Mouse (Mus musculus) heart, embryonic 13.5 days (tissue): ENCODE data around the gene Avpr2. TPM values are rescaled to one million over a fixed set of nuclear protein-coding genes. Genes with fewer than 3 reads are reported as not detected.

Source experiments
- ATAC-seq: fragments of 200-750 bp; cut with Nextera tagmentation; 2 replicates; pipeline ENCODE4 v1.8.0; 2017; ENCODE audit warnings: moderate TSS enrichment; ENCODE audit not compliant: insufficient number of reproducible peaks, low FRiP score, low TSS enrichment; ENCODE audit errors: extremely low read depth
- H3K27ac ChIP-seq: fragments of 300-500 bp; sonication (generic); replicated peaks from 2 replicates; pipeline ENCODE4 v1.5.1; 2015; ENCODE audit warnings: moderate library complexity, mild to moderate bottlenecking, inconsistent platforms
- H3K27me3 ChIP-seq: fragments of 300-500 bp; sonication (generic); replicated peaks from 2 replicates; pipeline ENCODE4 v1.6.1; 2015; ENCODE audit warnings: mild to moderate bottlenecking, inconsistent platforms
- H3K36me3 ChIP-seq: fragments of 300-500 bp; sonication (generic); 2 replicates; pipeline ENCODE4 v1.6.1; 2015; ENCODE audit warnings: mild to moderate bottlenecking, inconsistent platforms
- H3K4me1 ChIP-seq: fragments of 300-500 bp; sonication (generic); 2 replicates; pipeline ENCODE4 v1.6.1; 2015; ENCODE audit warnings: inconsistent platforms
- H3K4me2 ChIP-seq: fragments of 300-500 bp; sonication (generic); 2 replicates; pipeline ENCODE4 v1.6.1; 2015; ENCODE audit warnings: inconsistent platforms, mild to moderate bottlenecking, moderate library complexity
- H3K4me3 ChIP-seq: fragments of 300-500 bp; sonication (generic); 2 replicates; pipeline ENCODE4 v1.5.1; 2015; ENCODE audit warnings: moderate library complexity, mild to moderate bottlenecking, inconsistent platforms
- H3K9ac ChIP-seq: fragments of 300-500 bp; sonication (generic); 2 replicates; pipeline ENCODE4 v1.6.1; 2015; ENCODE audit warnings: inconsistent platforms, mild to moderate bottlenecking, moderate library complexity
- H3K9me3 ChIP-seq: fragments of 300-500 bp; sonication (generic); 2 replicates; pipeline ENCODE4 v1.6.1; 2016; ENCODE audit warnings: inconsistent platforms
- WGBS: fragments of 180-500 bp; shearing (Covaris S2); methylation state at CpG from one replicate; pipeline ENCODE4 v1.1.7; 2015; ENCODE audit warnings: mixed read lengths; 5-methylcytosine and 5-hydroxymethylcytosine counted together
- polyA plus RNA-seq: library from polyadenylated mRNA; unstranded; fragments of >200 nt; fragmentation: Nextera tagmentation; extraction: Ambion mirVana; gene quantifications from 2 replicates; pipeline ENCODE4 v1.2.1, GENCODE M21; 2015

Avpr2 gene
- polyA plus RNA-seq, 1 experiment from 2014 or later, result not detected

DNA sequence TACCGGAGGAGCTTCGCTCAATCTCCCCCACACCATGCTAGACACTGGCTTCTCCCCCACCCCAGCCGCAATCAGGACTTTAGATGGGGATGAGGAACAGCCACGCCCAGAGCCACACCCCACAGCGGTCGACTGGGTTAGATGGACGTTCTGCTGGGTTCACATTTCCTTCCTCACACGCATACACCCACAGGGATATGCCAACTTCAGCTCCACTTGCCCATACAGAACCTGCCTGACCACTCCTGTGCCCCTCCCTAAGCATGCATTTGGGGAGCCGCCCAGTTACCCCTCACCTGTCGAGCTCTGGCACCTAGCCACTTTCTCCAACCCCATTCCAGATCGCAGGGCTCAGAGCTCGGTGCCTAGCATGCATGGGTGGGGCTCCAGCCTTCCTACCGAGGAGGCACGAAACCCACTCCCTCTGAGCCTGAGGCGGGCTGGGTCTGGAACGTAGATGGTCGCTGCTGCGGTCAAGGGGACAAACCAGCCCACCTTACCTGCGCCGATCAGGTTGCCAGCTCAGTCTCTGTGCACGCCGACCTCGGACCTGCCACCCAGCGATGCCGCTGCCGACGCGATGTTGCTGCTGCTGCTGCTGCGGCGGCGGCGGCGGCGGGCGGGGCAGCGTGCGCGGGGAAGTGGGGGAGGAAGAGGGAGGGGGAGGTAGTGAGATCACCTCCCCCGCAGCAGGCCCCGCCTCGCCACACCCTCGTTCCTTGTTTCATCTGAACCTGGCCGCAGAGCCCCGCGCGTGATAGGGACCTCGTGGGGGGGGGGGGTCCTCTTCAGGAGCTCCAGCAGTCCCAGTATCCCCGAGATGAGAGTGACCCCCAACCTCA, 11.5 kb upstream of the Avpr2 start:
- H3K27ac ChIP-seq, result no peak overlapping the region
- peaks cover 62% of the 10 kb centered on the region for H3K27me3 ChIP-seq
- ATAC-seq, result no peak

DNA sequence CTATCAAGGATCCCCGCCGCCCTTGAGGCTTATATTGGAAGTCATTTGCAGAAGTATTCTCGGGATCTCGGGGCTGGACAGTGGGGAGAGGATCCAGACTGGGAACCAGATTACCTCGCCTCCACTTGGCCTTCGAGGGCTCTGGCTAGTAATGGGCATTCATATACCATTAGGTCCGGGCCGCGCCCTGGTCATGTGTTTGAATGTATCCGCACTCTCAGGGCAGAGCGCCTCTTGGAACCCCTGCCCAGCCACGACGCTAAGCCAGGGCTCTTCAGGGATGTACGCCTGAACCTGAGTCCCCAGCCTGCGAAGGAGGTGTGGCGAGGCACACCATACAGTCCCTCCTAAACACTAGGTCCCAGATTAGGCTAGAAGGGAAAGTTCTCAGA, 10.9 kb upstream of the Avpr2 start:
- Histone ChIP-seq H3K4me3 (peak overlapping the region; percentile 50), H3K4me2 (peak overlapping the region; percentile 75), H3K27ac (no peak overlapping the region), H3K4me1 (no peaks in the 10 kb centered on the region), H3K9ac (peak overlapping the region; percentile 58; the same call in 1 of the 2 replicates), H3K9me3 (no peaks in the 10 kb centered on the region), H3K36me3 (no peaks in the 10 kb centered on the region), H3K27me3 (peaks cover 57% of the 10 kb centered on the region)
- 18% methylated on average over 16 of the region's 16 CpGs for WGBS
- ATAC-seq, result no peak

More for the DNA sequence above, 11.5 kb upstream of the Avpr2 start:
- WGBS, result 14% methylated on average over 38 of the region's 48 CpGs
- H3K4me2 ChIP-seq, result peak overlapping the region; percentile 75
- H3K9ac ChIP-seq, result peak overlapping the region; percentile 58
- H3K4me1 ChIP-seq, result no peaks in the 10 kb centered on the region
- no peaks in the 10 kb centered on the region for H3K36me3 ChIP-seq
- no peaks in the 10 kb centered on the region for H3K9me3 ChIP-seq
- peak overlapping the region; percentile 50 for H3K4me3 ChIP-seq

DNA sequence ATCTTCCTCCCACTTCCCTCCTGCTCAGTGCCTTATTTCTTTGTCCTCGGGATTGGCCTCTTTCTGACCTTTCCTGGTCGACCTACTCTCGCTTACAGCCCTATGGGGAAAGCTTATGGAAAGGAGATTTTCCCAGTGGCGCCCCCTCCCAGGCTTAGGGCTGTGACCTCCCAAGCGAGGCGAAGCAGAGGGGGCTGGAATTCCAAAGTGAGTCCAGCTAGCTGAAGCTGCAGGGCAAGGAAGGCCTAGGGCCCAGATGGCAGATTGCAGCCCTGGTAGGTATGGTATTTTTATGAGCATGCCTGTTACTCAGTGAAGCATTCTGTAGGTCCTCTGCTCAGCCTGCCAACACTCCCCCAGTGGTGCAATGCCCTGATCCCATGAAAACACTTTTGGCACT, 10.4 kb upstream of the Avpr2 start:
- H3K4me2 ChIP-seq, result no peak overlapping the region
- no peak overlapping the region for H3K27ac ChIP-seq
- no peaks in the 10 kb centered on the region for H3K36me3 ChIP-seq
- H3K27me3 ChIP-seq, result peaks cover 55% of the 10 kb centered on the region
- no peaks in the 10 kb centered on the region for H3K9me3 ChIP-seq
- no peaks in the 10 kb centered on the region for H3K4me1 ChIP-seq
- WGBS, result 19% methylated on average over 6 of the region's 6 CpGs
- H3K9ac ChIP-seq, result no peak overlapping the region
- ATAC-seq, result no peak
- H3K4me3 ChIP-seq, result no peak overlapping the region

DNA sequence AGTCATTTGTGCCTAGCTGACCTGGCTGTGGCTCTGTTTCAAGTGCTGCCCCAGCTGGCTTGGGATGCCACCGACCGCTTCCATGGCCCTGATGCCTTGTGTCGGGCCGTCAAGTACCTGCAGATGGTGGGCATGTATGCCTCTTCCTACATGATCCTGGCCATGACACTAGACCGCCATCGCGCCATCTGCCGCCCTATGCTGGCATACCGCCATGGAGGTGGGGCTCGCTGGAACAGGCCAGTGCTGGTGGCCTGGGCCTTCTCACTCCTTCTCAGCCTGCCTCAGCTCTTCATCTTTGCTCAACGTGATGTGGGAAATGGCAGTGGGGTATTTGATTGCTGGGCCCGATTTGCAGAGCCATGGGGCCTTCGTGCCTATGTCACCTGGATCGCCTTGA, 931 bp downstream of the Avpr2 start:
- no peaks in the 10 kb centered on the region for H3K4me1 ChIP-seq
- H3K36me3 ChIP-seq, result no peaks in the 10 kb centered on the region
- peaks cover 32% of the 10 kb centered on the region for H3K27me3 ChIP-seq
- ATAC-seq, result no peak
- WGBS, result 84% methylated on average over 14 of the region's 14 CpGs
- no peak overlapping the region for H3K9ac ChIP-seq
- no peaks in the 10 kb centered on the region for H3K9me3 ChIP-seq
- no peak overlapping the region for H3K27ac ChIP-seq
- no peak overlapping the region for H3K4me3 ChIP-seq
- no peak overlapping the region for H3K4me2 ChIP-seq

DNA sequence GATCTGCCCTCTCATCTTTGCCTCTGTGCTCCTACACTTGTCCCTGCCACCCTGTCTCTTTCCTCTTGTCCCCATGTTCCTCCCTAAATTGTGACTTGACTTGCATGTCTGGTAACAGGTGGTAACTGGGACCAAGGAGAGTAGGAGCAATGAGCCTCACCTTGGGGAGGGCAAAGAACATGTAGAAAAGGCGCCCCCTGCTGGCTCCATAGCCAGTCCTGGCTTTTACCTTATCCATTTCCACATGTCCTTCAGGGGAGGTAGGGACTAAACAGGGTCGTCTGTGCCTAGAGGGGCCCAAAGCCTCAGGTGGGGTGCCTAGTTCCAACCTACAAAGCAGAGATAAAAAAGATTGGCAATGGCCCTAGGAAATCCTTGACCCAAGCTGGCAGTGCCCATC, 3.8 kb downstream of the Avpr2 start, which contains the start of gene L1cam:
Gene L1cam, minus strand, starts transcription at position 387 of the 400 bp plus-strand sequence.
- 14% methylated on average over 2 of the region's 2 CpGs for WGBS
- Histone ChIP-seq H3K4me3 (no peak within 1 kb of the TSS), H3K27ac (no peak within 1 kb of the TSS), H3K27me3 (peaks cover 34% of the 10 kb centered on the region), H3K4me1 (no peaks in the 10 kb centered on the region), H3K36me3 (no peaks in the 10 kb centered on the region), H3K9ac (no peak within 1 kb of the TSS), H3K4me2 (no peak within 1 kb of the TSS), H3K9me3 (no peaks in the 10 kb centered on the region)
- no peak for ATAC-seq

DNA sequence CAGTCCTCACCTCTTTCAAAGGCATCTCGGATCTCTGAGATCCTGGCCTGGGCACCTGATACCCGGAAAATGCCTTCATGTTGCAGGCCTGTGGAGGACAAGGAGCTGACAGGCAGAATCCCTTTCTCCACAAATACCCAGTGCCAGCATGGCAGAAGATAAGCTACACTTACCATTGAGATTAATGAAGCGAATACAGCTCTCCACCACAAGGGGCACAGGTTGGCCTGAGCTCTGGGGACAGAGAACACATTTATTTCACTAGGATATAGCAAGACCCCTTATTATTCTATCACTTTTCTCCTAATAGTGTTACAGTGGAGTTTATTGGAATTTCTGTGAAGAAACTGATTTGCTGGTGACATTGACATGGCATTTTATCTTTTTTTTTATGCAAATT, 6.1 kb downstream of the Avpr2 start:
- H3K36me3 ChIP-seq, result no peaks in the 10 kb centered on the region
- ATAC-seq, result no peak
- no peak overlapping the region for H3K4me3 ChIP-seq
- WGBS, result 36% methylated on average over 3 of the region's 3 CpGs
- H3K9ac ChIP-seq, result no peak overlapping the region
- H3K9me3 ChIP-seq, result no peaks in the 10 kb centered on the region
- no peaks in the 10 kb centered on the region for H3K4me1 ChIP-seq
- H3K4me2 ChIP-seq, result no peak overlapping the region
- H3K27me3 ChIP-seq, result peaks cover 24% of the 10 kb centered on the region
- H3K27ac ChIP-seq, result no peak overlapping the region

DNA sequence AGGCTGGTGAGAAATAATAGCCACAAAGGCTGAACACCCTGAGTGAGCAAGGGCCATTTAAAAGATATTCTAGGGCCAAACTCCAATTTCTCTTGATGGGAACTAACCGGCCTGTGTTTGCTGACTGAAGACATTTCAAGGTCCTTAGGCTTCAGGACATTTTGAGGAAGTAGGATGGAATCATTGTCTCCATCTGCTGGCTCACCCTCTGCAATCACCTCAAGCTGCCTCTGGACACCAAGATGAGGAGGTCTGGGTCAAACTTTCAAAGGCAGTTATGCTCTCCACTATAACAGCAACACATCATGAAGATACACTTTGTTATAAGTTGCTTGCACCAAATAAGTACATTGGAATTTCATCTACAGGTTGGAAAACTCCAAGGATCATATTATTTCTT, 18.1 kb downstream of the Avpr2 start:
- no peaks in the 10 kb centered on the region for H3K36me3 ChIP-seq
- WGBS, result 53% methylated on average over 1 of the region's 1 CpGs
- no peak overlapping the region for H3K27ac ChIP-seq
- H3K9me3 ChIP-seq, result no peaks in the 10 kb centered on the region
- no peak for ATAC-seq
- peaks cover 5% of the 10 kb centered on the region; the same call in 1 of the 2 replicates for H3K4me1 ChIP-seq
- H3K9ac ChIP-seq, result no peak overlapping the region
- peaks cover 16% of the 10 kb centered on the region; the same call in 1 of the 2 replicates for H3K27me3 ChIP-seq
- H3K4me3 ChIP-seq, result no peak overlapping the region
- no peak overlapping the region for H3K4me2 ChIP-seq

DNA sequence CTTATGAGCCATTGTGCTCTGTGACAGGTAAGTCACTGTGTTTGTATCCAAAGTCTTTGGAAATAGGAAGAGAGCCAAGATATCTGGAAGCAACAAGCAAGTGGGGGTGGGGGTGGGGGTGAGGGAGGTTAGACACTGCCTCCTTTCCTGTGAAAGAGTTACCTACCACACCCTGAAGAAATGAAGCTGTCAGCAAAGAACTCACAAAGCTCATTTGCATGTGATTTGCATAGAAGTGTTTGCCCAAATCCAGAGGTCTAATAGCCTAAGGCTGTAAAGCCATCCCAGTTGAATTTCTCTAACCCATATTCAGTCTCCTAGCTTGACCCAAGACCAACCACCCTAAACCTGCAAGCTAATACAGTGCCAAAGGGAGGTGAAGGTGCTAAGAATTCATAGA, 18.5 kb downstream of the Avpr2 start:
- Histone ChIP-seq H3K36me3 (no peaks in the 10 kb centered on the region), H3K4me1 (peaks cover 6% of the 10 kb centered on the region), H3K27ac (no peak overlapping the region), H3K4me3 (no peak overlapping the region), H3K9me3 (no peaks in the 10 kb centered on the region), H3K27me3 (peaks cover 16% of the 10 kb centered on the region; the same call in 1 of the 2 replicates), H3K4me2 (peak overlapping the region; percentile 57; the same call in 1 of the 2 replicates), H3K9ac (no peak overlapping the region)
- no peak for ATAC-seq

DNA sequence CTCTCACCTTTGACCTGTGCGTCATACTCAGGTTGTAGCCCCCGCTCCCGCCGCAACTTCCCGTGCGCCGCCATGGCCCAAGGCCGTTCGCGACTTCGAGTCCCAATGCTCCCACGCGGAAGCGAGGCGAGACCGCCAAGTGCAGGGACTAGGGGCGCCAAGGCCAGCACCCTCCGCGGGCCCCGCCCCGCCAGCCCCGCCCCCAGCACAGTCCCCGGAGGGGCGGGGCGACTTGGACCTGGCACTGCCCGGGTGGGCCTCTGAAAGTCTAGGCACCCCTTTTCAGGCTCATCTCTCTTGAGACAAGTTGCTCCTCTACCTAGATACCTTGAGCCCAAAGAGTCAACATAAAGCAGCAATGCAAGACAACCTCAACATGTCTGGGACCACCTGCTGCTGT, 19.3 kb downstream of the Avpr2 start:
- no peak overlapping the region for H3K27ac ChIP-seq

DNA sequence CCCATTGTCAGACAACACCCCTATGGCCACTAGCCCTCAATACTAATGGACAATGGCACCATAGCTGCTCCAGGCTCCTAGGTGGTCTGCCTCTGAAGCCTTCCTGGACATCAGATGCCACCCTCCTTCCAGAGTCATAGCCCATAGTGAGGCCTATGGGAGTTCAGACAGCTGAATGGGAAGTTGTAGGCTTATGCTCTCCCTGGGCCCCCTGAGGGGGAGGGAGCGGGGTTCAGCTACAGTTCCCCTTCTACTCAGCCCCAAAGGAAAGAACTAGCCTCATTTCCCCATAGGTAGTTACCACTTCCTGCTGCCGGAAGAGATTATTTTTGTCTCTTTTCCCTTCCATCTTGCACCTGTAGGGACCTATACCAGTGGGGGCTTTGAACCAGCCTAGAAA, 19.7 kb downstream of the Avpr2 start:
- Histone ChIP-seq H3K27me3 (peaks cover 16% of the 10 kb centered on the region; the same call in 1 of the 2 replicates), H3K4me1 (peaks cover 11% of the 10 kb centered on the region), H3K4me3 (no peak overlapping the region), H3K9me3 (no peaks in the 10 kb centered on the region), H3K36me3 (no peaks in the 10 kb centered on the region), H3K4me2 (peak overlapping the region; percentile 57), H3K9ac (no peak overlapping the region), H3K27ac (no peak overlapping the region)
- 64% methylated on average over 2 of the region's 2 CpGs for WGBS
- ATAC-seq, result no peak

More for the DNA sequence above, 19.3 kb downstream of the Avpr2 start:
- no peak for ATAC-seq
- H3K9me3 ChIP-seq, result no peaks in the 10 kb centered on the region
- H3K9ac ChIP-seq, result no peak overlapping the region
- H3K4me2 ChIP-seq, result peak overlapping the region; percentile 57
- H3K27me3 ChIP-seq, result peaks cover 16% of the 10 kb centered on the region; the same call in 1 of the 2 replicates
- H3K36me3 ChIP-seq, result no peaks in the 10 kb centered on the region
- 23% methylated on average over 21 of the region's 26 CpGs for WGBS
- peaks cover 11% of the 10 kb centered on the region for H3K4me1 ChIP-seq
- H3K4me3 ChIP-seq, result peak overlapping the region; percentile 25

DNA sequence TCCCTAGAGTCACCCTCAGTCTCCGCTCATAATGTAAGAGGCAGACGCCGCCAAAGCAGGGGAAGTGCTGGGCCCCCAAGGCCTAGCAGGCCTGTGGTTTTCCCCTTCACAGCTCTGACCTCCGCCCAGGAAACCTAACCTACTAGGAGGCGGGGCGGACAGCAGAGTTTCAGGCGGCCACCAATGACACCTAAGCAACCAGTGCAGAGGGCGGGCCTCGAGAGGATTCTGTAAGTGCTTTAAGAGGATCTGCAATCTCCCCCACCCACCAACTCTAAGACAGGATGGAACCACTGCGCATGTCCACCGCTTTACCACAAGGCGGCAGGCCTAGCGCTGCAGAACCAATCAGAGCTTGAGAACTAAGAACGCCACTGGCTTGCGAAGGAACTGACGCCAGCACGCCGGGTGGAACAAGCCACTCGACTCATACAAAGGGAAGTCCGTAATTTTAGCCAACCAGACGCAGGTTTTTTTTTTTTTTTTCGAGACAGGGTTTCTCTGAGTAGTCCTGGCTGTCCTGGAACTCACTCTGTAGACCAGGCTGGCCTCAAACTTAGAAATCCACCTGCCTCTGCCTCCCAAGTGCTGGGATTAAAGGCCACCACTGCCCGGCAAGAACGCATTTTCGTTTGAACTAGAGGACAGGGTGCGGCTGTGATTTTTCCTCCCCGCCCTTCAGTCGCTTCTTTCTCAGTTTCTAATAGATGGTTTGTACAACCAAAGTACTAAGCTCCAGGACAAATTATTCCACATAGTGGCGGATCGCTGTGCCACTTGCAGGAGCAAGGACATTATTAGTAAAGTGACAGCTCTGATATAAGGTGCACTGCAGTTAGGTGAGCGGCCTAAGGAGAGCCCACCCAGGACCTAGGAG, 23.2 kb downstream of the Avpr2 start:
- peak; percentile 97 for ATAC-seq
- WGBS, result 19% methylated on average over 31 of the region's 31 CpGs
- 0 out of 2 replicates have a peak, but pooled peaks cover 8% of the 10 kb centered on the region for H3K27me3 ChIP-seq
- peak overlapping the region; percentile 63 for H3K9ac ChIP-seq
- peak overlapping the region; percentile 63 for H3K4me2 ChIP-seq
- H3K4me1 ChIP-seq, result peaks cover 11% of the 10 kb centered on the region
- peak overlapping the region; percentile 81 for H3K27ac ChIP-seq
- H3K9me3 ChIP-seq, result no peaks in the 10 kb centered on the region
- H3K4me3 ChIP-seq, result peak overlapping the region; percentile 36
- peaks cover 27% of the 10 kb centered on the region for H3K36me3 ChIP-seq
